Mouse (Mus musculus) left cerebral cortex, adult 2 months (tissue): ENCODE measurements around the gene Aox4. TPM values are rescaled to one million over a fixed set of nuclear protein-coding genes. Genes with fewer than 3 reads are reported as not detected.

Source experiments
- DNase-seq, 2 experiments: peaks; one replicate each; pipeline ENCODE4 v3.0.0; 2021 to 2022; ENCODE audit warnings: low spot score in 2 of 2, mixed read lengths in 1 of 2; ENCODE audit errors: extremely low spot score in 1 of 2
- H3K27ac ChIP-seq: fragments of 200-600 bp; 2 replicates; pipeline ENCODE4 v1.8.1; 2022
- H3K4me3 ChIP-seq: fragments of 200-600 bp; 2 replicates; pipeline ENCODE4 v1.8.1; 2022
- CTCF ChIP-seq: fragments of 200-600 bp; IDR thresholded peaks from 2 replicates; pipeline ENCODE4 v1.8.1; 2022; ENCODE audit warnings: antibody characterized with exemption, mild to moderate bottlenecking, moderate library complexity
- intact Hi-C: fragments of 180-260 bp; cut with DNase I; formaldehyde crosslinking; loops from one replicate; pipeline ENCODE4 v1.15.1; 2025
- total RNA-seq, 2 experiments: library from RNA; stranded (reverse); gene quantifications; 2 replicates each; pipeline ENCODE4 v1.2.3; 2021

Aox4 gene
- total RNA-seq, 2 experiments from 2014 or later, result 4.0 to 5.9 TPM

- intact Hi-C loops, result no loop called here
- no peak for TF ChIP-seq CTCF
- no peak for DNase-seq
- H3K4me3 ChIP-seq, result no peak overlapping the region
- H3K27ac ChIP-seq, result no peak overlapping the region
Measured at GRCm38 (mm10) chr1:58308594-58308993, 98.4 kb downstream of the Aox4 start.

DNA sequence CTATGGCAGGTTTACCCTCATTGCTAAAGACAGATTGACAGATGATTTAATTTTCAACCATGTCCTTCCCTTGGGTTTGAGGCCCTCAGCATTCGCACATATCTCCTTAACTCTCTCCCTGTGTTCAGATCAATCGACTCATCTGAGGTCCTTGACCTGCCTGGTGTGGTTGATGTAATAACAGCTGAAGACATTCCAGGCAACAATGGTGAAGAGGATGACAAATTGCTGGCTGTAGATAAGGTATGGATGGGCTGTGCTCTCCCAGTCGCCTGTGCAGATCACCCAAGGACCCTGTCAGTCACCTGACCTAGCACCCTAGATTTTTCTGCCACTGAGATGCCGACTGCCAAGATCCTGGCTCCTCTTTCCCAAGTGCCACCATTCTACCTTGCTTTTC is 99.7 kb downstream of the Aox4 start:
- intact Hi-C loops, result no loop called here
- no peak overlapping the region for H3K4me3 ChIP-seq
- no peak overlapping the region for H3K27ac ChIP-seq
- TF ChIP-seq CTCF, result no peak
- no peak for DNase-seq

DNA sequence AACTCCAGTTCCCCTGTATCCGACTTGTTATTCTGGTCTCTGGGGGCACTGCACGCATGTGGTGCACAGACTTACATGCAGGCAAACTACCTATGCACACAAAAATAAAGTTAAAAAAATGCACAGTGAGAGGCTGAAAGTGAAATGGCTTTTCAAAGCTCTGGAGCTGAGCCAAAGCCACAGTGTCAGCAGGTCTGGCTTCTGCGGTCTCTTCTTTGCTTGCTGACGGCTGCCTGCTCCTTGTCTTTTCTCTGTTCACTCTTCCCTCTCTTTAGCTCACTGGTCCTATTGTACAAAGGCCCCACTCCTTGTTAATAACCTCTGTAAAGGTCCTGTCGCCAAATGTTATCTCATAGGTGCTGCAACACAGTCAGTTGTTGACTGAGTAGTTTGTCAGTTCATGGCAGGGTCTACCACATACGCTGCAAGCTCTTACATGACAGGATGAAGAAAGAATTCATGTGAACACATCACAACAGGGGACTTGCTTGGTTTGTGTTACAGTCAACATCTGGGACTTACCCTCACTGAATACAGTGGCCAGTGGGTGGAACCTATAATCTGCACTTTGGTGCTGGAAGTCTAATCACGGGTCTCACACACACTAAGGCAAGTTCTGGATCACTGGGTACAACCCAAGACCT is 101.1 kb downstream of the Aox4 start:
- no peak for DNase-seq
- intact Hi-C loops, result no loop called here
- Histone ChIP-seq H3K27ac (no peak overlapping the region), H3K4me3 (no peak overlapping the region)
- no peak for TF ChIP-seq CTCF

DNA sequence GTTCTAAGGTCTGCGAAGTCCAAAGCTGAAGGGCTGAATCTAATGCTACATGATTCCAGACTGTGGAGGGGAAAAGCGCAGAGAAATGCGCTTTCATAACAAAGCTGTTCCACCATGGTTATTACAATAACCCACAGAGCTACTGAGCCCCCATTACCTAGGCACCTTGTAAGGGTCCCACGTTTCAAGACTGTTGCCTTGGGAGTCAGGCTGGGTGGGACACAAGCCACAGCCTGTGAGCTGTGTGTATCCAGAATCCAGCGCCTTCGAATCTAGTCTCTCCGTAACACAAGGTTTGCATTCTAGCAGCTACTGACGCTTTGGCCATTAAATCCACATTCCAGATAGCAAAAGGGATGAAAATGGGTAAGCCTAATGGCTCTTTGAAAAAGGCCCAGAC is 103.0 kb downstream of the Aox4 start:
- no peak for TF ChIP-seq CTCF
- no peak overlapping the region for H3K27ac ChIP-seq
- DNase-seq, result no peak
- no peak overlapping the region for H3K4me3 ChIP-seq
- intact Hi-C loops, result no loop called here

- no peak for DNase-seq
- H3K4me3 ChIP-seq, result no peak overlapping the region
- intact Hi-C loops, result no loop called here
- no peak for TF ChIP-seq CTCF
- no peak overlapping the region for H3K27ac ChIP-seq
Measured at GRCm38 (mm10) chr1:58315532-58315931, 105.3 kb downstream of the Aox4 start.

Other genes starting within 250 kb of the Aox4 start
- under 1 TPM; 0.35 to 0.54 TPM for gene Sgo2a, start 214.4 kb upstream of the Aox4 start, total RNA-seq
- gene Kctd18, start 191.4 kb upstream of the Aox4 start, total RNA-seq, result 10 to 100 TPM; 16.3 to 17.8 TPM
- 1 to 10 TPM; 3.2 to 4.6 TPM for gene Aox1, start 180.5 kb upstream of the Aox4 start, total RNA-seq
- 1 to 10 TPM; 2.9 to 3.6 TPM for gene Aox3, start 97.3 kb upstream of the Aox4 start, total RNA-seq
- under 1 TPM in 1 of 2 experiments, not detected in 1; 0.05 TPM for gene Aox2, start 67.9 kb downstream of the Aox4 start, total RNA-seq
- gene Bzw1, start 182.5 kb downstream of the Aox4 start, total RNA-seq, result 100 to 1,000 TPM; 137 to 146 TPM
- gene Clk1, start 213.7 kb downstream of the Aox4 start, total RNA-seq, result 100 to 1,000 TPM; 119 to 134 TPM
- gene Nif3l1, start 234.8 kb downstream of the Aox4 start, total RNA-seq, result 10 to 100 TPM; 15.6 to 19.1 TPM
- 10 to 100 TPM; 23.1 to 25.9 TPM for gene Ppil3, start 235.1 kb downstream of the Aox4 start, total RNA-seq